Mouse (Mus musculus) intestine, embryonic 14.5 days (tissue): ENCODE results near the gene Bhmt. TPM values are rescaled to one million over a fixed set of nuclear protein-coding genes. Genes with fewer than 3 reads are reported as not detected.

ENCODE experiments used
- ATAC-seq: fragments of 200-750 bp; cut with Nextera tagmentation; replicated peaks from 2 replicates; pipeline ENCODE4 v1.8.0; 2017; ENCODE audit warnings: low read depth, moderate number of reproducible peaks, moderate TSS enrichment, moderate library complexity; ENCODE audit not compliant: low FRiP score, low TSS enrichment
- DNase-seq: peaks from one replicate; pipeline ENCODE4 v3.0.0-alpha.2; 2018; ENCODE audit warnings: low spot score
- H3K27ac ChIP-seq: fragments of 300-500 bp; sonication (generic); 2 replicates; pipeline ENCODE4 v1.5.1; 2014; ENCODE audit warnings: low read depth, mild to moderate bottlenecking, control low read depth
- H3K27me3 ChIP-seq: fragments of 300-500 bp; sonication (generic); replicated peaks from 2 replicates; pipeline ENCODE4 v1.6.1; 2014; ENCODE audit warnings: low read length, control low read depth; ENCODE audit not compliant: control insufficient read depth, insufficient read depth
- H3K36me3 ChIP-seq: fragments of 300-500 bp; sonication (generic); 2 replicates; pipeline ENCODE4 v1.6.1; 2014; ENCODE audit warnings: low read length, control low read depth; ENCODE audit not compliant: control insufficient read depth, insufficient read depth
- H3K4me1 ChIP-seq: fragments of 300-500 bp; sonication (generic); replicated peaks from 2 replicates; pipeline ENCODE4 v1.6.1; 2014; ENCODE audit warnings: low read length, control low read depth, mixed read lengths; ENCODE audit not compliant: control insufficient read depth, insufficient read depth
- H3K4me2 ChIP-seq: fragments of 300-500 bp; sonication (generic); 2 replicates; pipeline ENCODE4 v1.6.1; 2014; ENCODE audit warnings: low read length
- H3K4me3 ChIP-seq: fragments of 300-500 bp; sonication (generic); 2 replicates; pipeline ENCODE4 v1.5.1; 2014; ENCODE audit warnings: low read depth, low read length, control low read depth, mixed read lengths
- H3K9ac ChIP-seq: fragments of 300-500 bp; sonication (generic); 2 replicates; pipeline ENCODE4 v1.6.1; 2014; ENCODE audit warnings: mild to moderate bottlenecking, low read length
- H3K9me3 ChIP-seq: fragments of 300-500 bp; sonication (generic); 2 replicates; pipeline ENCODE4 v1.6.1; 2016; ENCODE audit warnings: low read length, control low read depth; ENCODE audit not compliant: control insufficient read depth
- WGBS: fragments of 180-500 bp; shearing (Covaris S2); extraction: QIAGEN DNeasy Blood & Tissue Kit; methylation state at CpG from one replicate; pipeline ENCODE4 v1.1.7; 2014; 5-methylcytosine and 5-hydroxymethylcytosine counted together
- polyA plus RNA-seq: library from polyadenylated mRNA; unstranded; fragments of >200 nt; fragmentation: Nextera tagmentation; extraction: Ambion mirVana; gene quantifications from 2 replicates; pipeline ENCODE4 v1.2.1, GENCODE M21; 2014

Bhmt gene
- polyA plus RNA-seq, 1 experiment from 2014 or later = not detected

- DNase-seq = no peak
- peak; percentile 55; the same call in 1 of the 2 replicates for ATAC-seq
- Histone ChIP-seq H3K4me2 (no peak overlapping the region), H3K27ac (0 out of 2 replicates have a peak overlapping the region, but pooled peaks have one; percentile 22), H3K36me3 (no peaks in the 10 kb centered on the region), H3K4me3 (no peak overlapping the region), H3K4me1 (0 out of 2 replicates have a peak, but pooled peaks cover 6% of the 10 kb centered on the region), H3K9me3 (no peaks in the 10 kb centered on the region), H3K27me3 (no peaks in the 10 kb centered on the region), H3K9ac (no peak overlapping the region)
- 28% methylated on average over 5 of the region's 6 CpGs for WGBS
Observed at GRCm38 (mm10) chr13:93614361-93614948, 23.3 kb downstream of the Bhmt start.

DNA sequence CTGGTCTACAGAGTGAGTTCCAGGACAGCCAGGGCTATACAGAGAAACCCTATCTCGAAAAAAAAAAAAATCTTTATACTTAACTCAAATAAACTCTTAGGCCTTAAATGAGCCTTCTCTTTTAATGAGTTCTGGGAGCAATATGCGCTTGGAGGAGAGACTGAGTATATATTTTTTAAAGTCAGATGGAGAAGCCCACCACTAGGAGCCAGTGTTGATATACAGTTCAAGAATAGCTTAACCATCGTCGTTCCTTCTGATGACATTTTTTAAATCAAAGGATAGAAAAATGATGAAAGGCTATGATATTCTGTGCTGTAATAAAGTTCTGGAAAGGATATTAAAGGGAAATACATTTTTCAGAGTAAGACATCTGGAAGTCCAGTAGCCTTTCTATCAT, 24.0 kb downstream of the Bhmt start:
- Histone ChIP-seq H3K4me2 (no peak overlapping the region), H3K27ac (no peak overlapping the region; the same call in 1 of the 2 replicates), H3K36me3 (no peaks in the 10 kb centered on the region), H3K4me1 (0 out of 2 replicates have a peak, but pooled peaks cover 6% of the 10 kb centered on the region), H3K4me3 (no peak overlapping the region), H3K9ac (no peak overlapping the region), H3K9me3 (no peaks in the 10 kb centered on the region), H3K27me3 (no peaks in the 10 kb centered on the region)
- ATAC-seq = no peak
- DNase-seq = no peak
- 65% methylated on average over 4 of the region's 4 CpGs for WGBS

GRCm38 (mm10) chr13:93612660-93613607, 24.8 kb downstream of the Bhmt start:
- peak; percentile 91 for DNase-seq
- Histone ChIP-seq H3K9ac (no peak overlapping the region), H3K36me3 (no peaks in the 10 kb centered on the region), H3K4me3 (no peak overlapping the region), H3K27ac (peak overlapping the region; percentile 44), H3K4me2 (no peak overlapping the region), H3K9me3 (no peaks in the 10 kb centered on the region), H3K4me1 (0 out of 2 replicates have a peak, but pooled peaks cover 6% of the 10 kb centered on the region), H3K27me3 (no peaks in the 10 kb centered on the region)
- peak; percentile 63 for ATAC-seq
- WGBS = 46% methylated on average over 19 of the region's 19 CpGs

- Histone ChIP-seq H3K4me3 (no peak overlapping the region), H3K36me3 (no peaks in the 10 kb centered on the region), H3K9ac (no peak overlapping the region), H3K27ac (no peak overlapping the region), H3K4me2 (no peak overlapping the region), H3K27me3 (no peaks in the 10 kb centered on the region), H3K4me1 (0 out of 2 replicates have a peak, but pooled peaks cover 3% of the 10 kb centered on the region), H3K9me3 (no peaks in the 10 kb centered on the region)
- WGBS = 80% methylated on average over 2 of the region's 2 CpGs
- DNase-seq = no peak
- ATAC-seq = no peak
Observed at GRCm38 (mm10) chr13:93608476-93608875, 29.3 kb downstream of the Bhmt start.

DNA sequence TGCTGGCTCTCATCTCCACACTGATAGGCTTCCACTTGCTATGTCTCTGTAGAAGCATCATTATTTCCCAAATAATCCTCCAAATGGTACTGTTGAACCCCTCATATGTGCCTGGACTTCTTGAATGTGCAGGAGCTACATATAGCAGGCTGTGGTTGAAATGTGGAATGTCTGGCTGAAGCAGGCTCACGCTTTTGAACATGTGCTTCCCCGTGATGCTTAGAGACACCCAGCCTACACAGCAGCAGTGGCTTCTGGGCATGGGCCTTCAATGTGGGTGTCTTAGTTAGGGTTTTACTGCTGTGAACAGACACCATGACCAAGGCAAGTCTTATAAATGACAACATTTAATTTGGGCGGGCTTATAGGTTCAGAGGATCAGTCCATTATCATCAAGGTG, 30.1 kb downstream of the Bhmt start:
- no peak overlapping the region for H3K27ac ChIP-seq
- no peak for ATAC-seq
- 92% methylated on average over 3 of the region's 3 CpGs for WGBS

GRCm38 (mm10) chr13:93606868-93607578, 30.7 kb downstream of the Bhmt start:
- no peak overlapping the region for H3K4me2 ChIP-seq
- H3K27me3 ChIP-seq = no peaks in the 10 kb centered on the region
- no peaks in the 10 kb centered on the region for H3K36me3 ChIP-seq
- no peak overlapping the region for H3K9ac ChIP-seq
- no peak for ATAC-seq
- no peak overlapping the region for H3K27ac ChIP-seq
- 78% methylated on average over 13 of the region's 13 CpGs for WGBS
- H3K4me1 ChIP-seq = 0 out of 2 replicates have a peak, but pooled peaks cover 3% of the 10 kb centered on the region
- H3K9me3 ChIP-seq = no peaks in the 10 kb centered on the region
- H3K4me3 ChIP-seq = no peak overlapping the region
- no peak for DNase-seq

More for the DNA sequence above, 30.1 kb downstream of the Bhmt start:
- Histone ChIP-seq H3K4me1 (0 out of 2 replicates have a peak, but pooled peaks cover 3% of the 10 kb centered on the region), H3K27me3 (no peaks in the 10 kb centered on the region), H3K9me3 (no peaks in the 10 kb centered on the region), H3K4me2 (no peak overlapping the region), H3K4me3 (no peak overlapping the region), H3K36me3 (no peaks in the 10 kb centered on the region), H3K9ac (no peak overlapping the region)
- no peak for DNase-seq

DNA sequence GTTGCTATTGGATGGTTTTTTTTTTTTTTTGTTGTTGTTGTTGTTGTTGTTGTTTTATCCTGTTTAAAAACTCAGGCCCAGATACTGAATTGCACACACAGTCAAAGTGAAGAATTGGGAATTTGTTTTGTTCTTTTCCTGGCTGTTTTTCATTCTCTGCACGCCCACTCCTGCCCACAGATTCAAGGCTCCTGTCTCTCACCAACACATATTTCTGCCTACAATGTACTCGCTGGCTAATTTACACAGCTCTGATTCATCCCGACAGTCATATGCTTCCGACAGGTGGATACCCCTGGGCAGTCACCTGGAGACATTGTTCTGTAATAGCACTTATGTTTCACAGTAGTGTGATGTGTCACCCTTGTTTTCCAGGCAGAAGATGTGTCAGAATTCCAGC, 33.1 kb downstream of the Bhmt start:
- Histone ChIP-seq H3K36me3 (no peaks in the 10 kb centered on the region), H3K4me1 (no peaks in the 10 kb centered on the region), H3K4me2 (no peak overlapping the region), H3K4me3 (no peak overlapping the region), H3K9me3 (no peaks in the 10 kb centered on the region), H3K27me3 (no peaks in the 10 kb centered on the region), H3K27ac (no peak overlapping the region), H3K9ac (no peak overlapping the region)
- WGBS = 71% methylated on average over 4 of the region's 4 CpGs
- DNase-seq = no peak
- no peak for ATAC-seq

GRCm38 (mm10) chr13:93601527-93601926, 36.2 kb downstream of the Bhmt start:
- no peak overlapping the region for H3K4me3 ChIP-seq

More at GRCm38 (mm10) chr13:93601527-93601926, 36.2 kb downstream of the Bhmt start:
- H3K36me3 ChIP-seq = no peaks in the 10 kb centered on the region
- DNase-seq = no peak
- no peak overlapping the region for H3K27ac ChIP-seq
- WGBS = 73% methylated on average over 11 of the region's 11 CpGs
- H3K27me3 ChIP-seq = no peaks in the 10 kb centered on the region
- H3K4me1 ChIP-seq = no peaks in the 10 kb centered on the region
- no peaks in the 10 kb centered on the region for H3K9me3 ChIP-seq
- no peak overlapping the region for H3K4me2 ChIP-seq
- no peak for ATAC-seq
- H3K9ac ChIP-seq = no peak overlapping the region
